Mouse (Mus musculus): Measurements from ENCODE around the gene Hydin. TPM values are rescaled to one million over a fixed set of nuclear protein-coding genes. Genes with fewer than 3 reads are reported as not detected.

Gene Hydin
- total and polyA plus RNA-seq, 3 experiments: 9.5 to 17.3 (median 9.8) TPM

- no peak for TF ChIP-seq MEF2A (IDR thresholded peaks at IDR 0.05; ENCODE audit: borderline replicate concordance, low read depth, low read length)
- no peak for TF ChIP-seq CHD1 (IDR thresholded peaks at IDR 0.05; ENCODE audit: low read depth, low read length)
- TF ChIP-seq IRF4 (IDR thresholded peaks at IDR 0.05; ENCODE audit: low read depth, low read length): no peak
- no peak for TF ChIP-seq RAD21 (IDR thresholded peaks at IDR 0.05; ENCODE audit: low read depth, low read length)
- TF ChIP-seq JUN (IDR thresholded peaks at IDR 0.05; ENCODE audit: insufficient read depth, low read depth, low read length): no peak
- TF ChIP-seq ZC3H11A (IDR thresholded peaks at IDR 0.05; ENCODE audit: low read depth, low read length): no peak
- Histone ChIP-seq H3K36me3 (replicated peaks in 1 of 2; ENCODE audit: control insufficient read depth in 1 of 2, insufficient read depth in 1 of 2, low read length in 1 of 2) (peaks cover 25 to 42% of the 10 kb centered on the region in 2 experiments), H3K4me1 (ENCODE audit: control insufficient read depth in 1 of 2, insufficient read depth in 2 of 2) (peaks cover 3 to 25% of the 10 kb centered on the region in 2 experiments), H3K79me2 (replicated peaks; ENCODE audit: control insufficient read depth, extremely low read depth, insufficient read depth, poor library complexity, severe bottlenecking) (peaks cover 30% of the 10 kb centered on the region), H3K4me3 (replicated peaks in 1 of 3; ENCODE audit: low read depth in 2 of 3, low read length in 2 of 3, poor library complexity in 1 of 3) (peak overlapping the region; percentile 64 to 93 (median 82)), H3K27me3 (replicated peaks) (no peaks in the 10 kb centered on the region), H3K9me3 (replicated peaks; ENCODE audit: low read length) (no peaks in the 10 kb centered on the region), H3K27ac (ENCODE audit: insufficient read depth, low read depth) (no peak overlapping the region), H3K4me2 (ENCODE audit: insufficient read depth, low read depth, poor library complexity, severe bottlenecking) (peak overlapping the region; percentile 96), H3K9ac (ENCODE audit: insufficient read depth, low read depth) (peak overlapping the region; percentile 69)
- in situ Hi-C loops (cut with MboI; ENCODE audit: low pct_ligation_motif_present, low pct_unique_long_range_greater_than_20kb, low sequenced_read_pairs) (no loop called here), dilution Hi-C loops (cut with MboI; ENCODE audit: extremely low pct_ligation_motif_present, extremely low pct_unique_long_range_greater_than_20kb, low sequenced_read_pairs) (no loop called here)
- no peak for DNase-seq (ENCODE audit: extremely low read depth)
These were observed 48.3 kb upstream of the Hydin start for GRCm38 (mm10) chr8:110218511-110218910.

- no peak overlapping the region for H3K4me3 ChIP-seq (replicated peaks in 1 of 3; ENCODE audit: low read depth in 2 of 3, low read length in 2 of 3, poor library complexity in 1 of 3)
- no peak for TF ChIP-seq EP300 (IDR thresholded peaks at IDR 0.05; ENCODE audit: low read length)
- TF ChIP-seq RAD21 (IDR thresholded peaks at IDR 0.05; ENCODE audit: low read depth, low read length): no peak
- no peak for TF ChIP-seq KAT2A (IDR thresholded peaks at IDR 0.05; ENCODE audit: insufficient replicate concordance, low read length)
- TF ChIP-seq MAX (IDR thresholded peaks at IDR 0.05; ENCODE audit: low read length): no peak
- TF ChIP-seq BHLHE40 (IDR thresholded peaks at IDR 0.05; ENCODE audit: low read depth, low read length): no peak
- no peak for TF ChIP-seq UBTF (IDR thresholded peaks at IDR 0.05; ENCODE audit: low read depth, low read length)
- TF ChIP-seq SMC3 (IDR thresholded peaks at IDR 0.05; ENCODE audit: low read depth, low read length): no peak
- TF ChIP-seq PAX5 (IDR thresholded peaks at IDR 0.05; ENCODE audit: low read length): no peak
- TF ChIP-seq IRF4 (IDR thresholded peaks at IDR 0.05; ENCODE audit: low read depth, low read length): no peak
- DNase-seq (ENCODE audit: extremely low read depth): no peak
- H3K4me1 ChIP-seq (ENCODE audit: control insufficient read depth in 1 of 2, insufficient read depth in 2 of 2): peaks cover 3 to 25% of the 10 kb centered on the region in 2 experiments
- H3K27ac ChIP-seq (ENCODE audit: insufficient read depth, low read depth): no peak overlapping the region
- no peaks in the 10 kb centered on the region for H3K9me3 ChIP-seq (replicated peaks; ENCODE audit: low read length)
- dilution Hi-C loops (cut with MboI; ENCODE audit: extremely low pct_ligation_motif_present, extremely low pct_unique_long_range_greater_than_20kb, low sequenced_read_pairs) (no loop called here), in situ Hi-C loops (cut with MboI; ENCODE audit: low pct_ligation_motif_present, low pct_unique_long_range_greater_than_20kb, low sequenced_read_pairs) (no loop called here)
- H3K9ac ChIP-seq (ENCODE audit: insufficient read depth, low read depth): no peak overlapping the region
- no peak overlapping the region for H3K4me2 ChIP-seq (ENCODE audit: insufficient read depth, low read depth, poor library complexity, severe bottlenecking)
- H3K79me2 ChIP-seq (replicated peaks; ENCODE audit: control insufficient read depth, extremely low read depth, insufficient read depth, poor library complexity, severe bottlenecking): peaks cover 30% of the 10 kb centered on the region
- H3K36me3 ChIP-seq (replicated peaks in 1 of 2; ENCODE audit: control insufficient read depth in 1 of 2, insufficient read depth in 1 of 2, low read length in 1 of 2): peaks cover 26 to 59% of the 10 kb centered on the region in 2 experiments
- H3K27me3 ChIP-seq (replicated peaks): no peaks in the 10 kb centered on the region
These were observed 45.8 kb upstream of the Hydin start for GRCm38 (mm10) chr8:110220936-110221335.

DNA sequence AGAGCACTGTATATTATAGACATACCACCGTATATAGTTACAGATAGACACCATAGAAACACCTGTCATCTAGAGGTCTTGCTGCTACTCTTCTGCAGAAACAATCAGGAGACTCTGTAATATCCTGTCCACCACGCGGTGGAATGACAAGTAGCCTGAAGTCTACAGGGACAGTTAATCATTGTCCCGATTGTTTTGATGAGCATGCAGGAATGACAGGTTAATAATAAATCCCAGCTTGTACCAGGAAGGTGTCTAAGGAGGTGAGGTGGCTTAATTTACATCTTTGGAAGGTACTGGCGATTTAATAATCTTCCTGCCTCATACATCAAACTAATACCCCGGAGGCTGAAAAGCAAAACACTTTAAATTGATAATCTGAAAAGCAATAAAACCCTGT is 36.0 kb upstream of the Hydin start:
- Histone ChIP-seq H3K4me2 (ENCODE audit: insufficient read depth, low read depth, poor library complexity, severe bottlenecking) (no peak overlapping the region), H3K79me2 (replicated peaks; ENCODE audit: control insufficient read depth, extremely low read depth, insufficient read depth, poor library complexity, severe bottlenecking) (no peaks in the 10 kb centered on the region), H3K9me3 (replicated peaks; ENCODE audit: low read length) (no peaks in the 10 kb centered on the region), H3K27ac (ENCODE audit: insufficient read depth, low read depth) (no peak overlapping the region), H3K4me3 (replicated peaks in 1 of 3; ENCODE audit: low read depth in 2 of 3, low read length in 2 of 3, poor library complexity in 1 of 3) (no peak overlapping the region), H3K4me1 (ENCODE audit: control insufficient read depth in 1 of 2, insufficient read depth in 2 of 2) (peaks cover 0 to 9% of the 10 kb centered on the region in 2 experiments; a peak in 1 of 4 replicates), H3K27me3 (replicated peaks) (no peaks in the 10 kb centered on the region), H3K36me3 (replicated peaks in 1 of 2; ENCODE audit: control insufficient read depth in 1 of 2, insufficient read depth in 1 of 2, low read length in 1 of 2) (no peaks in the 10 kb centered on the region), H3K9ac (ENCODE audit: insufficient read depth, low read depth) (no peak overlapping the region)
- no peak for DNase-seq (ENCODE audit: extremely low read depth)
- no peak for TF ChIP-seq ZC3H11A (IDR thresholded peaks at IDR 0.05; ENCODE audit: low read depth, low read length)
- TF ChIP-seq PAX5 (IDR thresholded peaks at IDR 0.05; ENCODE audit: low read length): no peak
- TF ChIP-seq JUND (conservative IDR thresholded peaks at IDR 0.05; ENCODE audit: low read depth, low read length): no peak
- no peak for TF ChIP-seq ETS1 (conservative IDR thresholded peaks at IDR 0.05; ENCODE audit: low read depth, low read length)
- TF ChIP-seq JUN (IDR thresholded peaks at IDR 0.05; ENCODE audit: insufficient read depth, low read depth, low read length): no peak
- TF ChIP-seq RCOR1 (conservative IDR thresholded peaks at IDR 0.05; ENCODE audit: low read depth, low read length): no peak
- no peak for TF ChIP-seq MAX (IDR thresholded peaks at IDR 0.05; ENCODE audit: low read length)
- no peak for TF ChIP-seq CHD2 (IDR thresholded peaks at IDR 0.05; ENCODE audit: low read length)
- no peak for TF ChIP-seq ZNF384 (IDR thresholded peaks at IDR 0.05; ENCODE audit: low read depth, low read length)
- TF ChIP-seq POLR2AphosphoS2 (IDR thresholded peaks at IDR 0.05; ENCODE audit: low read depth, low read length): no peak
- TF ChIP-seq MXI1 (IDR thresholded peaks at IDR 0.05; ENCODE audit: low read depth, low read length): no peak
- TF ChIP-seq SIN3A (IDR thresholded peaks at IDR 0.05; ENCODE audit: low read length): no peak
- no peak for TF ChIP-seq POLR2A (IDR thresholded peaks at IDR 0.05; ENCODE audit: low read depth, low read length)
- TF ChIP-seq MAFK (IDR thresholded peaks at IDR 0.05; ENCODE audit: insufficient replicate concordance, low read length): no peak
- no peak for TF ChIP-seq TBP (conservative IDR thresholded peaks at IDR 0.05; ENCODE audit: low read depth, low read length)
- TF ChIP-seq SMC3 (IDR thresholded peaks at IDR 0.05; ENCODE audit: low read depth, low read length): no peak
- no peak for TF ChIP-seq MEF2A (IDR thresholded peaks at IDR 0.05; ENCODE audit: borderline replicate concordance, low read depth, low read length)
- TF ChIP-seq MAZ (IDR thresholded peaks at IDR 0.05; ENCODE audit: low read depth, low read length): no peak
- no peak for TF ChIP-seq EP300 (IDR thresholded peaks at IDR 0.05; ENCODE audit: low read length)
- TF ChIP-seq CHD1 (IDR thresholded peaks at IDR 0.05; ENCODE audit: low read depth, low read length): no peak
- in situ Hi-C loops (cut with MboI; ENCODE audit: low pct_ligation_motif_present, low pct_unique_long_range_greater_than_20kb, low sequenced_read_pairs) (no loop called here), dilution Hi-C loops (cut with MboI; ENCODE audit: extremely low pct_ligation_motif_present, extremely low pct_unique_long_range_greater_than_20kb, low sequenced_read_pairs) (no loop called here)

Measured in CH12.LX (cell line).